Mouse (Mus musculus) heart, adult 2 months (tissue): ENCODE data around the gene Thsd4. TPM values are rescaled to one million over a fixed set of nuclear protein-coding genes. Genes with fewer than 3 reads are reported as not detected.

Experiments
- DNase-seq, 2 experiments: peaks; one replicate each; pipeline ENCODE4 v3.0.0; 2021
- H3K27ac ChIP-seq: fragments of 200-600 bp; 2 replicates; pipeline ENCODE4 v1.8.1; 2022
- H3K27me3 ChIP-seq: fragments of 200-500 bp; 2 replicates; pipeline ENCODE4 v1.6.1; 2012; ENCODE audit warnings: mild to moderate bottlenecking, low read length, inconsistent platforms, mixed read lengths; ENCODE audit not compliant: control insufficient read depth, insufficient read depth
- H3K36me3 ChIP-seq: fragments of 200-500 bp; 2 replicates; pipeline ENCODE4 v1.6.1; 2012; ENCODE audit warnings: low read length, inconsistent platforms; ENCODE audit not compliant: control insufficient read depth, insufficient read depth
- H3K4me1 ChIP-seq: fragments of 200-500 bp; 2 replicates; pipeline ENCODE4 v1.6.1; 2011; ENCODE audit warnings: low read length; ENCODE audit not compliant: control insufficient read depth, insufficient read depth
- H3K4me3 ChIP-seq: fragments of 200-600 bp; 2 replicates; pipeline ENCODE4 v1.8.1; 2022
- H3K79me2 ChIP-seq: fragments of 200-500 bp; replicated peaks from 2 replicates; pipeline ENCODE4 v1.6.1; 2012; ENCODE audit warnings: mild to moderate bottlenecking, inconsistent platforms, low read length, moderate library complexity, mixed read lengths; ENCODE audit not compliant: control insufficient read depth, insufficient read depth
- H3K9ac ChIP-seq: fragments of 200-500 bp; 2 replicates; pipeline ENCODE4 v1.6.1; 2012; ENCODE audit warnings: low read depth, mild to moderate bottlenecking, control low read depth, inconsistent platforms, low read length, mixed read lengths
- CTCF ChIP-seq: fragments of 200-600 bp; IDR thresholded peaks from 2 replicates; pipeline ENCODE4 v1.8.1; 2022; ENCODE audit warnings: antibody characterized with exemption, mild to moderate bottlenecking, moderate library complexity
- EP300 ChIP-seq: fragments of 200-500 bp; IDR thresholded peaks from 2 replicates; pipeline ENCODE4 v1.6.1; 2011; ENCODE audit warnings: low read depth, low read length, control low read depth; ENCODE audit not compliant: insufficient read depth
- POLR2A ChIP-seq: fragments of 200-500 bp; IDR thresholded peaks from 2 replicates; pipeline ENCODE4 v1.6.1; 2011; ENCODE audit warnings: mild to moderate bottlenecking, low read depth, low read length, control low read depth; ENCODE audit not compliant: insufficient read depth
- WGBS: fragments of 180-500 bp; shearing (Covaris S2); methylation state at CpG from one replicate; pipeline ENCODE4 v1.1.7; 2018; 5-methylcytosine and 5-hydroxymethylcytosine counted together
- intact Hi-C: fragments of 180-260 bp; cut with DNase I; formaldehyde crosslinking; loops from one replicate; pipeline ENCODE4 v1.15.1; 2025
- polyA plus RNA-seq: library from polyadenylated mRNA; depleted of rRNA; stranded (reverse); fragments of >200 nt; gene quantifications from 2 replicates; pipeline ENCODE4 v1.2.3, GENCODE M21; 2012
- total RNA-seq, 2 experiments: library from RNA; stranded (reverse); gene quantifications; 2 replicates each; pipeline ENCODE4 v1.2.3; 2021

Thsd4 gene
- total and polyA plus RNA-seq, 3 experiments, result 3.5 to 5.2 (median 4.3) TPM

- intact Hi-C loops, result no loop called here
- Histone ChIP-seq H3K4me3 (no peak overlapping the region), H3K36me3 (no peaks in the 10 kb centered on the region), H3K27ac (no peak overlapping the region), H3K4me1 (no peaks in the 10 kb centered on the region; the same call in 1 of the 2 replicates), H3K79me2 (no peaks in the 10 kb centered on the region), H3K9ac (no peak overlapping the region), H3K27me3 (no peaks in the 10 kb centered on the region)
- TF ChIP-seq EP300, result no peak
- TF ChIP-seq POLR2A, result no peak
- TF ChIP-seq CTCF, result no peak
- DNase-seq, result no peak
- WGBS, result 53% methylated on average over 3 of the region's 3 CpGs
Measured at GRCm38 (mm10) chr9:60558507-60558906, 36.7 kb upstream of the Thsd4 start.

- no peaks in the 10 kb centered on the region for H3K79me2 ChIP-seq
- TF ChIP-seq EP300, result no peak
- TF ChIP-seq POLR2A, result no peak
- TF ChIP-seq CTCF, result 0 out of 2 replicates have a peak, but pooled peaks have one; percentile 11
- H3K27ac ChIP-seq, result no peak overlapping the region
- intact Hi-C loops, result no loop called here
- no peaks in the 10 kb centered on the region for H3K36me3 ChIP-seq
- 92% methylated on average over 4 of the region's 4 CpGs for WGBS
- no peaks in the 10 kb centered on the region for H3K4me1 ChIP-seq
- no peak for DNase-seq
- no peak overlapping the region for H3K4me3 ChIP-seq
- no peaks in the 10 kb centered on the region for H3K27me3 ChIP-seq
- H3K9ac ChIP-seq, result no peak overlapping the region
Measured at GRCm38 (mm10) chr9:60551238-60551637, 29.4 kb upstream of the Thsd4 start.

- Histone ChIP-seq H3K36me3 (no peaks in the 10 kb centered on the region), H3K27ac (no peak overlapping the region), H3K79me2 (no peaks in the 10 kb centered on the region; the same call in 1 of the 2 replicates), H3K27me3 (no peaks in the 10 kb centered on the region), H3K4me1 (peaks cover 2% of the 10 kb centered on the region; the same call in 1 of the 2 replicates), H3K4me3 (no peak overlapping the region), H3K9ac (no peak overlapping the region)
- intact Hi-C loops, result no loop called here
- 26% methylated on average over 4 of the region's 4 CpGs for WGBS
- TF ChIP-seq EP300 (0 out of 2 replicates have a peak, but pooled peaks have one; percentile 45), POLR2A (no peak), CTCF (peak; percentile 82)
- DNase-seq, result peak; percentile 38 to 44
Measured at GRCm38 (mm10) chr9:60548182-60548581, 26.3 kb upstream of the Thsd4 start.

GRCm38 (mm10) chr9:60546169-60546568 is 24.3 kb upstream of the Thsd4 start:
- TF ChIP-seq EP300 (no peak), CTCF (no peak), POLR2A (no peak)
- Histone ChIP-seq H3K4me1 (peaks cover 3% of the 10 kb centered on the region; the same call in 1 of the 2 replicates), H3K27ac (no peak overlapping the region), H3K79me2 (no peaks in the 10 kb centered on the region; the same call in 1 of the 2 replicates), H3K36me3 (peaks cover 4% of the 10 kb centered on the region; the same call in 1 of the 2 replicates), H3K9ac (no peak overlapping the region), H3K4me3 (no peak overlapping the region), H3K27me3 (no peaks in the 10 kb centered on the region)
- intact Hi-C loops, result no loop called here
- no peak for DNase-seq
- WGBS, result 45% methylated on average over 2 of the region's 2 CpGs

GRCm38 (mm10) chr9:60545361-60546096 is 23.7 kb upstream of the Thsd4 start:
- Histone ChIP-seq H3K9ac (no peak overlapping the region), H3K4me1 (peaks cover 3% of the 10 kb centered on the region; the same call in 1 of the 2 replicates), H3K79me2 (no peaks in the 10 kb centered on the region; the same call in 1 of the 2 replicates), H3K36me3 (peaks cover 4% of the 10 kb centered on the region; the same call in 1 of the 2 replicates), H3K27me3 (no peaks in the 10 kb centered on the region), H3K27ac (no peak overlapping the region), H3K4me3 (no peak overlapping the region)
- 47% methylated on average over 13 of the region's 13 CpGs for WGBS
- TF ChIP-seq POLR2A (no peak), CTCF (no peak), EP300 (no peak)
- intact Hi-C loops, result no loop called here
- no peak for DNase-seq
